Mouse (Mus musculus) liver, embryonic 16.5 days (tissue): ENCODE results near the gene Wdr37. TPM values are rescaled to one million over a fixed set of nuclear protein-coding genes. Genes with fewer than 3 reads are reported as not detected.
"Not testable (repeated sequence)": the region's sequence is repeated elsewhere in the genome, so short reads cannot be mapped to it uniquely, and the experiment has no call there.

Experiments used
- ATAC-seq: fragments of 200-750 bp; cut with Nextera tagmentation; 2 replicates; pipeline ENCODE4 v1.8.0; 2017; ENCODE audit warnings: low read depth, mild to moderate bottlenecking, moderate number of reproducible peaks, moderate library complexity
- H3K27ac ChIP-seq: fragments of 300-500 bp; sonication (generic); 2 replicates; pipeline ENCODE4 v1.5.1; 2014; ENCODE audit warnings: mild to moderate bottlenecking, low read length
- H3K27me3 ChIP-seq: fragments of 300-500 bp; sonication (generic); 2 replicates; pipeline ENCODE4 v1.6.1; 2014; ENCODE audit warnings: low read depth, low read length, mixed read lengths; ENCODE audit not compliant: control insufficient read depth, insufficient read depth
- H3K36me3 ChIP-seq: fragments of 300-500 bp; sonication (generic); 2 replicates; pipeline ENCODE4 v1.6.1; 2014; ENCODE audit warnings: mild to moderate bottlenecking; ENCODE audit not compliant: control insufficient read depth, insufficient read depth
- H3K4me1 ChIP-seq: fragments of 300-500 bp; sonication (generic); 2 replicates; pipeline ENCODE4 v1.6.1; 2014; ENCODE audit warnings: low read depth, low read length, mixed read lengths; ENCODE audit not compliant: control insufficient read depth
- H3K4me2 ChIP-seq: fragments of 300-500 bp; sonication (generic); 2 replicates; pipeline ENCODE4 v1.6.1; 2014; ENCODE audit warnings: low read depth, low read length, mixed read lengths
- H3K4me3 ChIP-seq: fragments of 300-500 bp; sonication (generic); 2 replicates; pipeline ENCODE4 v1.5.1; 2014; ENCODE audit warnings: low read depth, mild to moderate bottlenecking, low read length
- H3K9ac ChIP-seq: fragments of 300-500 bp; sonication (generic); 2 replicates; pipeline ENCODE4 v1.6.1; 2014; ENCODE audit warnings: low read depth, low read length
- H3K9me3 ChIP-seq: fragments of 300-500 bp; sonication (generic); replicated peaks from 2 replicates; pipeline ENCODE4 v1.6.1; 2016; ENCODE audit warnings: low read length; ENCODE audit not compliant: control insufficient read depth
- WGBS: fragments of 180-500 bp; shearing (Covaris S2); extraction: QIAGEN DNeasy Blood & Tissue Kit; methylation state at CpG from one replicate; pipeline ENCODE4 v1.1.7; 2014; ENCODE audit not compliant: insufficient replicate concordance; 5-methylcytosine and 5-hydroxymethylcytosine counted together
- polyA plus RNA-seq: library from polyadenylated mRNA; unstranded; fragments of >200 nt; fragmentation: Nextera tagmentation; extraction: Ambion mirVana; gene quantifications from 2 replicates; pipeline ENCODE4 v1.2.1, GENCODE M21; 2015

Gene Wdr37
- polyA plus RNA-seq, 1 experiment from 2014 or later = 6.8 TPM

GRCm38 (mm10) chr13:8849311-8849710 lies 22.4 kb downstream of the Wdr37 start:
- Histone ChIP-seq H3K4me1 (peaks cover 8% of the 10 kb centered on the region; the same call in 1 of the 2 replicates), H3K36me3 (peaks cover 13% of the 10 kb centered on the region; the same call in 1 of the 2 replicates), H3K9me3 (no peaks in the 10 kb centered on the region), H3K4me2 (no peak overlapping the region), H3K9ac (no peak overlapping the region), H3K27me3 (no peaks in the 10 kb centered on the region), H3K27ac (no peak overlapping the region), H3K4me3 (no peak overlapping the region)
- peak; percentile 83 for ATAC-seq
- WGBS = 31% methylated on average over 1 of the region's 1 CpGs

GRCm38 (mm10) chr13:8847702-8848101 lies 24.0 kb downstream of the Wdr37 start:
- Histone ChIP-seq H3K27ac (no peak overlapping the region), H3K27me3 (no peaks in the 10 kb centered on the region), H3K9ac (no peak overlapping the region), H3K9me3 (no peaks in the 10 kb centered on the region), H3K4me3 (no peak overlapping the region), H3K4me1 (peaks cover 8% of the 10 kb centered on the region; the same call in 1 of the 2 replicates), H3K4me2 (no peak overlapping the region), H3K36me3 (peaks cover 15% of the 10 kb centered on the region)
- no peak for ATAC-seq
- 25% methylated on average over 2 of the region's 2 CpGs for WGBS

- no peaks in the 10 kb centered on the region for H3K27me3 ChIP-seq
- 55% methylated on average over 3 of the region's 3 CpGs for WGBS
- ATAC-seq = no peak
- H3K9me3 ChIP-seq = no peaks in the 10 kb centered on the region
- no peaks in the 10 kb centered on the region for H3K4me1 ChIP-seq
- H3K27ac ChIP-seq = no peak overlapping the region
- H3K36me3 ChIP-seq = peaks cover 22% of the 10 kb centered on the region
- H3K4me2 ChIP-seq = no peak overlapping the region
- no peak overlapping the region for H3K4me3 ChIP-seq
- no peak overlapping the region for H3K9ac ChIP-seq
These were observed 29.4 kb downstream of the Wdr37 start for GRCm38 (mm10) chr13:8842273-8842672.

- H3K4me3 ChIP-seq, ATAC-seq, H3K4me2 ChIP-seq, H3K4me1 ChIP-seq, H3K27ac ChIP-seq, H3K9ac ChIP-seq, H3K27me3 ChIP-seq, H3K9me3 ChIP-seq: not testable (repeated sequence)
- peaks cover 22% of the 10 kb centered on the region for H3K36me3 ChIP-seq
- WGBS = 84% methylated on average over 7 of the region's 7 CpGs
These were observed 29.9 kb downstream of the Wdr37 start for GRCm38 (mm10) chr13:8841846-8842245.

- Histone ChIP-seq H3K27me3 (no peaks in the 10 kb centered on the region), H3K27ac (no peak overlapping the region), H3K4me2 (no peak overlapping the region), H3K9me3 (no peaks in the 10 kb centered on the region), H3K36me3 (peaks cover 19% of the 10 kb centered on the region), H3K4me3 (no peak overlapping the region), H3K9ac (no peak overlapping the region), H3K4me1 (no peaks in the 10 kb centered on the region)
- no peak for ATAC-seq
- 53% methylated on average over 2 of the region's 2 CpGs for WGBS
These were observed 30.8 kb downstream of the Wdr37 start for GRCm38 (mm10) chr13:8840941-8841340.

GRCm38 (mm10) chr13:8839937-8840336 lies 31.8 kb downstream of the Wdr37 start:
- Histone ChIP-seq H3K36me3 (peaks cover 19% of the 10 kb centered on the region), H3K4me1 (no peaks in the 10 kb centered on the region), H3K27me3 (no peaks in the 10 kb centered on the region), H3K27ac (no peak overlapping the region), H3K9ac (no peak overlapping the region), H3K4me3 (no peak overlapping the region), H3K4me2 (no peak overlapping the region), H3K9me3 (no peaks in the 10 kb centered on the region)
- WGBS = 61% methylated on average over 6 of the region's 6 CpGs
- no peak for ATAC-seq

GRCm38 (mm10) chr13:8839111-8839510 lies 32.6 kb downstream of the Wdr37 start:
- Histone ChIP-seq H3K4me2 (no peak overlapping the region), H3K36me3 (peaks cover 22% of the 10 kb centered on the region), H3K9ac (no peak overlapping the region), H3K27me3 (no peaks in the 10 kb centered on the region), H3K4me3 (no peak overlapping the region), H3K9me3 (no peaks in the 10 kb centered on the region), H3K4me1 (no peaks in the 10 kb centered on the region), H3K27ac (no peak overlapping the region)
- ATAC-seq = no peak
- 77% methylated on average over 10 of the region's 10 CpGs for WGBS

- H3K9ac ChIP-seq = no peak overlapping the region
- no peak overlapping the region for H3K27ac ChIP-seq
- no peak overlapping the region for H3K4me3 ChIP-seq
- no peak for ATAC-seq
- no peaks in the 10 kb centered on the region for H3K9me3 ChIP-seq
- WGBS = 71% methylated on average over 3 of the region's 3 CpGs
- peaks cover 16% of the 10 kb centered on the region for H3K36me3 ChIP-seq
- no peak overlapping the region for H3K4me2 ChIP-seq
- no peaks in the 10 kb centered on the region for H3K4me1 ChIP-seq
- no peaks in the 10 kb centered on the region for H3K27me3 ChIP-seq
These were observed 33.3 kb downstream of the Wdr37 start for GRCm38 (mm10) chr13:8838394-8838793.

GRCm38 (mm10) chr13:8834573-8834972 lies 37.1 kb downstream of the Wdr37 start:
- 84% methylated on average over 5 of the region's 5 CpGs for WGBS

More at GRCm38 (mm10) chr13:8834573-8834972, 37.1 kb downstream of the Wdr37 start:
- Histone ChIP-seq H3K4me1 (peaks cover 3% of the 10 kb centered on the region; the same call in 1 of the 2 replicates), H3K4me3 (no peak overlapping the region), H3K9ac (no peak overlapping the region), H3K36me3 (peaks cover 7% of the 10 kb centered on the region), H3K4me2 (no peak overlapping the region), H3K27me3 (no peaks in the 10 kb centered on the region), H3K27ac (no peak overlapping the region), H3K9me3 (no peaks in the 10 kb centered on the region)
- no peak for ATAC-seq
